Mouse (Mus musculus) lung, adult 18-20 months (tissue): Measurements from ENCODE around the gene Srebf1.

ENCODE experiments used
- DNase-seq, 2 experiments: peaks; one replicate each; pipeline ENCODE4 v3.0.0; 2022; ENCODE audit warnings: mixed read lengths in 2 of 2

Gene Srebf1

GRCm38 (mm10) chr11:60222469-60223236 is at the start of gene Srebf1:
Gene Srebf1 (minus strand): TSS chr11:60222581.
- peak; percentile 84 to 88 for DNase-seq

DNA sequence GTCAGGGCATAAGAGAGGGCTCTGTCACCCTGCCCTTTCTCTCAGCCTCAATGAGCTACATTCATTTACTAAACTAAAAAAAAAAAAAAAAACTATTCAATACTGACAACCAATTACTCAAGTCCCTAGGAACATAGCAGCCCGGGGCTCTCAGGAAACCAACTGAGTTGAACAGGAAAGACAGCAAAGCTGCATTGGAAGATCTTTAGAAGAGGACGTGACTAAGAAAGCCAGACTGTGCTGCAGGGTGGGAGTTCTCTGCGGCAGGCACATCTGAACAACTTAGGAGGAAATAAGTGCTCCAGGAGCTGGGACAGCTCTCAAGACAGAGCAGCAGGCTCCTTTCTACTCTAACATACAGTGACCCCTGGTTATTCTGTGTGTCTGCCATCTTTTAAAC is 46.2 kb upstream of the Srebf1 start:
- no peak for DNase-seq

GRCm38 (mm10) chr11:60265271-60265985 is 43.0 kb upstream of the Srebf1 start:
- no peak for DNase-seq

- no peak for DNase-seq
These were observed 42.3 kb upstream of the Srebf1 start for GRCm38 (mm10) chr11:60264651-60265050.

GRCm38 (mm10) chr11:60262396-60262795 is 40.0 kb upstream of the Srebf1 start:
- no peak for DNase-seq

GRCm38 (mm10) chr11:60260743-60261142 is 38.4 kb upstream of the Srebf1 start:
- DNase-seq, result no peak

DNA sequence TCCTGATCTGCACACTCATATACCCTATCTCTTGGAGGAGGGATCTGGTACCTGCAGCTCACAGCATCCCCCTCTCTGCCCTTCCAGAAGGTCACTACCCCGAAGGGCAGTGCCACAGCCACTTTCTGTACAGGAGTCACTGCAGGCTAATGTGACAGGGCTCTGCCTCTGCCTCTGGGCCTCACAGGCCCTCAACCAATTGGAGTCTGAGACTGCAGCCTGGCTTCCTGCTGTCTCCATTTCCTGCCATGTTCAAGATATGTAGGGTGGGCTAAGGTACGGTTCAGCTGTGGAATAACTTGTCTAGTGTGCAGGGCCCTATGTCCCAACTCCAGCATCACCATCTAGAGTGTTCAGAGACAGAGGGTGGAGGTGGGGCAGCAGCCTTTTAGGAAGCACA is 35.3 kb upstream of the Srebf1 start:
- no peak for DNase-seq

DNA sequence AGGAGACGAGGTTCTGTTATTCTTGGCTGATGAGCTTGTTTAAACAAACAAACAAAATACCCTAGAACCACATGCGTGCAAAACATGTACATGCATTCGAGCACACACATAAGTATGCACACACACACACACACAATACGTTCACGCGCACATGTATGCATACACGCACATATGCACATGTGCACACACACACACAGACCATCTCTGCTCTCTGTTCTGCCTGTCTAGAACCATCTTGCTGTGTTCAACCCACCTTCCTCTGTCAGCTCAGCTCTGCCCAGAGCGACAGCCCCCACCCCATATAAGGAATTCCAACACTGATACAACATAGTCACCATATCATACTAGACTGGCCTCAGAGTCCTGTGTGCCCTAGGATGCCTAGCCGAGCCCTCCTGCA is 34.3 kb upstream of the Srebf1 start:
- no peak for DNase-seq

DNA sequence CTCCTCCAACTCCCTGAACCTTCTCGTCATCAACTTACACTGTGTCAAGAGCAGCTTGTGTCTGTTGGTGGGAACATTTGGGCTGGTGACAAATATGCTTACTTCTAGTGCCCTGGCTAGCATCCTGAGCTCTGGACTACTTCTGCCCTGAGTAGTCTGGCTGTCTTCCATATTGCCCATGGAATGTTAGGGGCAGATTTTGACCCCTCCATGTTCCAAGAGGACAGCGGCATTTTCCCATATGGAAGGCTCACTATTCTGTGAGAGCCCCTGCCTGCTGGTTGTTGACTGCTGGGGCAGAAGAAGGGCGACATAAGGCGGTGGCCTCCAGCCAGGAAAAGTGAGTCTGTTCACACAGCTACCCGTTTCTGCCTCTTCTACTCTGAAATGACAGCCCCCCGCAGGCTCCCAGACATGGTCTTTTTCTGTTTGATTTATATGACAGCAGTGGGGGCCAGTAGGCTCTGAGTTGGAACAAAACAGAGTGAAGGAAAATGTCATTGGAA is 33.8 kb upstream of the Srebf1 start:
- no peak for DNase-seq

- no peak for DNase-seq
These were observed 33.3 kb upstream of the Srebf1 start for GRCm38 (mm10) chr11:60255639-60256038.

DNA sequence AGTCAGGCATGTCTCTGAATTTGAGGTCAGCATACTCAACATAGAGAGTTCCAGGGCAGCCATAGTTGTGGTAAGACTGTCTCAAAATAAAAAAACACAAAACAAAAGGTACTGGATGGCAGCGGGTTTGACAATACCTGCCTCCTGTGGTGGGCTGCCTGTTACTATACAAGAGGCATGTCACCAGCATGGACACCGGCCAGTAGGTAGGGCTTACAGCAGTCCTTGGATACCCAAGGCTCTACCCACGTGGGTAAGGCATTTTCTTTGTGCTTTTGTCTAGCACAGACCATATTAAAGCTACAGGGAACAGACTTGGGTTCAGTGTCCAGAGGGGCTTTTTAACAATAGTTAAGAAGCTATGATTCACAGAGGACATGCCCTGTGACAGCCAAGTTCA is 32.8 kb upstream of the Srebf1 start:
- DNase-seq, result no peak

DNA sequence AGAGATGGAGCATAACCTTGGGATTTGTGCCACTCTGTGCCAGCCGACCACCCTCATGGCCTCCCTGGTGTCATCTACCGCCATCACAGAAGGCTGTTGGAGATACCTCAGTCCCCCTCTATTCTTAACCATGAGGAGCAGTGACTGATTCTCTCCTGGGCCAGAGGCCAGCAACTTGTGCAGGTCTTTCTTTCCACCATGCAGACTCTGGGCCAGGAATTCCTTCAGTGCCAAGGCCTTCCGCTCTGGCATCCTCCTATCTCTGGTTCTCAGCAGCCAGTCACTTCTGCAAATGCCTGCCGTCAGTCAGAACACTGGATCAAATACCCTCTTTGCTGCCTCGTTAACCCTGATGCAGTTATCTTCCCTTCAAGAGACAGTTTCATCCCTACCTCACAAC is 31.9 kb upstream of the Srebf1 start:
- no peak for DNase-seq

GRCm38 (mm10) chr11:60253546-60253945 is 31.2 kb upstream of the Srebf1 start:
- DNase-seq, result no peak

DNA sequence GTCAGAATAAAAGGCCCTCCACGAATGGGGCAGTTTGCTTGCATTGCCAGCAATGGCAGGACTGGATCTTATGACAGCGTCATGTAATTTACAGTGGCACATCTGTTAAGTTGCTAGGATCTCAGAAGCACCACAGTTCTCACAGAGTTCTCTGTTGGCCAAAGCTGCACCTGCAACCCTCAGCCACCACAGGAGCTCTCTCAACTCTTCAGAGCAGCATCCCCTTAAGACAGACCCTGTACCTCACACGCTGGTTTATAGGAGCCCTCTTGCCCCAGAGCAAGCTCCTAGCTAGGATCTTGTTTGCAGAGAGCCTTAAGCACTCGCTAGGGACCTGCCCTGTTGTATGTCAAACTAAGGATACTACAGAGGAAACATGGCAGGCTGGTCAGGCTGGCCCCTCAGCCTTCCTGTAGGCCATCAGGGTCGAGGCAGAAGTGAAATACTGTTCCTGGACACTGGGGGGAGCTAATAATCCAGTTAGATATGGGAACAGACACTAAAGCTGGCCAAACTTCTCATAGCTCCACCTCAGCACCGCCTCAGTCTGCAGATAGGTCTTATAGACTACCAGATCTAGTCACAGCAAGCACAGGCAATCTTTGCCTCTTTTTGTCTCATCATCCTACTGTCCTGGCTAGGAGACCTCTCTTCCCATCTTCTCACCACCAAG is 28.7 kb upstream of the Srebf1 start:
- peak in 1 of 2 experiments; percentile 67 for DNase-seq

- DNase-seq, result no peak
These were observed 27.5 kb upstream of the Srebf1 start for GRCm38 (mm10) chr11:60249885-60250284.

DNA sequence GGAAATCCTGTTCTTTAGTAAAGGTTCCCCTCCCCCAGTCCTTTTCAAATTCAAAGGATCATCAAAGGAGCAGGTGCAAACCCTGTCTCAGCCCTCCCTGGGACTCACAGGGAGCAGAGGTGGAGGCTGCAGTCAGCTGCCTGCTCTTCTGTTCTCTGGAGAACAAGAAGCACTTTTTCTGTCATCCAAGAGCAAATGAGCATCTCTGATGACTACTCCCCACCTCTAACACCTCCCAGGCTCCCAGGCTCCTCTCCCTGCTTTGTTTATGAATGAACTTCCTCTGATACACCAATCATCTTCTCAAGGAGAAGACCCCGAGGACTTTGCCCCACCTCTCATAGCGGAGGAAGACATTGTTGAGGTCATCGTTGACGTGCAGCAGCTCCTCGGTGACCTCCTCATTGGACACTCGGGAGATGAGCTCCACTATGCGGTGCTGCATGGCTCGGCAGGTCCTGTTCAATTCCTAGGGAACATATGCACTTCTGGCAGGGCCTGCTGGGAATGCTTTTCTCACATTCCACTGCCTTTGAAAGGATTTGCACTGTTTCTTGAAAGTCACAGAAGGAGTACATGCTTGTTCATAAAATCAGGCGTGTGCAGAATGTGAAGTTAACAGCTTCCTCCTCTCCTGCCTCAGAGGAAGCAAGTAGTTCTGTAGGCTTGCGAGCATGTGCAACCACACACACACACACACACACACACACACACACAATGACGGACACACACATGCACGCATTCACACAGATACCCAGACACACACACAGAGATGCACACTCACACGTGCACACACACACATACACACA is 26.4 kb upstream of the Srebf1 start:
- DNase-seq, result no peak

- no peak for DNase-seq
These were observed 25.6 kb upstream of the Srebf1 start for GRCm38 (mm10) chr11:60247753-60248550.

DNA sequence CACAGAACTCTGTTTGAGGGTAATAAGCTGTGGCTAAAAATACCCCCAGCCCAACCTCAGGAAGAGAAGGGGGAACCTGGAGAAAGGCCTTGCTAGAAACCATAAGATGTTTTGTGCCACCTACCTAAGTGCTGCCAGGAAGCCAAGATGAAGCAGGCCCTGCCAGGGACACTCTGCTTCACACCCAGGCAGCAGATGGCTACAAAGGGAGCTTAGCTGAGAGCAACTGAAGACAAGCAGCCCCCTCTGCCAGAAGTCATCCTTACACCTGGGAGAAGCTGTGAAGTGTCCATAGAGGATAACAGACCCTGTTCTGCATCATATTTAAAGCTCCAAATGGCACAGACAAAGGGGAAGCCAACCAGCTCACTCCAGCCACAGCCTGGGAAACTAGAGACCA is 23.7 kb upstream of the Srebf1 start:
- DNase-seq, result no peak

DNA sequence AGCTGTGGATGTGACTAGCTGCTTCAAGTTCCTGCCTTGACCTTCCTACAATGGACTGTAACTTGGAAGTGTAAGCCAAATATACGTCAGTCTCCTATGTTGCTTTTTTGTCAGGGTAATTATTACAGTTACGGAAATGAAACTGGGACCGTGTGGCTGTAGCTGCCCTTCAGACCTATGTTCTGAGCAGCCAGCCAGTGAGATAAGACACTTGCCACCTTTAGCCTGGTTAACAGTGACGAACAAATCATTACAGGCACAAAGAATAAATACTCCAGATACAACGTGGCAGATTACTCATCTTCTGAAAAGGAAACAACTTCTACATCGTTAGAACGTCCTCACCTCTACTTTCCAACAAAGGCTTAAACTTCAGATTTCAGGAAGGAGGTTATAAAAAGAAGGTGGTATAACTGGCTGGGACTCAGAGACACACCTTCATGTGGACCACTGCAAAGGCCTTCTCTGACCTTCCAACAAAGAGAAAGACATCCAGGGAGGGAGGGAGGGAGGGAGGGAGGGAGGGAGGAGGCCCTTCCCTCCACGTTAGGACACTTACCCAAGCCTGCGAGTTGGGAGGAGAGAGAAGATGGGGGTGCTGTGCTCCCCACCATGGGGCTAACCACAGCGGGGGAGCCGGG is 22.2 kb upstream of the Srebf1 start:
- no peak for DNase-seq

DNA sequence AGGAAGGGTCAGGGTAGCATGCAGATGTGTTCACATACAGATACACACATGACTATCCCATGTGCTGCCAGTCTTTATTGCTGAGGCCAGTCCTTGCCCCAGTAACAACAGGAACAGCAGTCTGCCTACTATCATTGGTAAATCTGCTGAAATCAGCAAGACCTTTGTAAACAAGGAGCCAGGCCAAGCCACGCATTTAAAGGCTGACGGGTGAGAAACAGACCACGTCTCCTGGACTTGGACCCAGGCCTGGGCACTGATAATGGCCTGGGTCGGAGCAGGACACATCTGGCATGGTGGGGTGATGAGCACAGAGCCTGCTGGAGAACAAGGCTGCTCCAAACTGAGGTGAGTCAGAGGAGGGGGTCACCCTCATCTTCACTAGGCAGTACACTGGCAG is 18.1 kb upstream of the Srebf1 start:
- DNase-seq, result no peak

DNA sequence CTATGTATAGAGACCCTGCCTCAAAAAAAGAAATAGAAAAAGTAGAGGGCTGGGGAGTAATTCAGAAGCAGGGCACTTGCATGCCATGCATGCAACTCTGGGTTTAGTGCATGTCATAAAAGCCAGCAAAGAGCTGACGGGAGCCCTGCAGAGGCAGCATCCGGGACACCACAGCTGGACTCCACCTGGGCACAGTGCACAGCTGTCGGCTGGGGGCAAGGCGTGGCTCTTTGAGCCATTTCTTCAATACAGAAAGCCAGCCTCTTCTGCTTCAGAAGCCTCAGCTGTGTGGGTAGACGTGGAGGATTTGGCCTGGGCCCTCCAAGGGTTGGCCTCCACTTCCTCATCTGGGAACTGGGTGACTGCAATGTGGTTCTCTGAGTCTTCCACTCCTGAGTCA is 13.0 kb upstream of the Srebf1 start:
- no peak for DNase-seq
